Mouse (Mus musculus) bone marrow, adult 2 months (tissue): ENCODE results near the gene Triap1. TPM values are rescaled to one million over a fixed set of nuclear protein-coding genes. Genes with fewer than 3 reads are reported as not detected.
"Not testable (repeated sequence)": the region's sequence is repeated elsewhere in the genome, so short reads cannot be mapped to it uniquely, and the experiment has no call there.

Source experiments
- H3K27ac ChIP-seq: fragments of 200-500 bp; 2 replicates; pipeline ENCODE4 v1.5.1; 2012; ENCODE audit warnings: low read depth, mild to moderate bottlenecking, control low read depth, inconsistent platforms, low read length; ENCODE audit not compliant: control insufficient read depth, poor library complexity, insufficient read depth
- H3K4me1 ChIP-seq: fragments of 200-500 bp; 2 replicates; pipeline ENCODE4 v1.6.1; 2011; ENCODE audit warnings: low read length; ENCODE audit not compliant: control insufficient read depth, insufficient read depth
- H3K4me3 ChIP-seq: fragments of 200-500 bp; replicated peaks from 2 replicates; pipeline ENCODE3; 2011; ENCODE audit warnings: mild to moderate bottlenecking, low read depth, low read length, control low read depth; ENCODE audit not compliant: control insufficient read depth
- CTCF ChIP-seq: fragments of 200-500 bp; IDR thresholded peaks from 2 replicates; pipeline ENCODE4 v1.5.1; 2011; ENCODE audit warnings: low read length, control low read depth; ENCODE audit not compliant: control insufficient read depth, insufficient read depth
- POLR2A ChIP-seq: fragments of 200-500 bp; IDR thresholded peaks from 2 replicates; pipeline ENCODE4 v1.6.1; 2011; ENCODE audit warnings: low read depth, mild to moderate bottlenecking, control low read depth, low read length, borderline replicate concordance; ENCODE audit not compliant: control insufficient read depth
- WGBS: fragments of 180-500 bp; shearing (Covaris S2); methylation state at CpG from one replicate; pipeline ENCODE4 v1.1.7; 2018; 5-methylcytosine and 5-hydroxymethylcytosine counted together
- polyA plus RNA-seq: library from polyadenylated mRNA; stranded (reverse); fragments of >200 nt; gene quantifications from 2 replicates; pipeline ENCODE4 v1.2.4, GENCODE M21; 2011; ENCODE audit warnings: low replicate concordance; ENCODE audit not compliant: missing spikeins, insufficient read depth, insufficient read length

Gene Triap1
- polyA plus RNA-seq, result 13.2 and 18.3 TPM in 2 replicates

DNA sequence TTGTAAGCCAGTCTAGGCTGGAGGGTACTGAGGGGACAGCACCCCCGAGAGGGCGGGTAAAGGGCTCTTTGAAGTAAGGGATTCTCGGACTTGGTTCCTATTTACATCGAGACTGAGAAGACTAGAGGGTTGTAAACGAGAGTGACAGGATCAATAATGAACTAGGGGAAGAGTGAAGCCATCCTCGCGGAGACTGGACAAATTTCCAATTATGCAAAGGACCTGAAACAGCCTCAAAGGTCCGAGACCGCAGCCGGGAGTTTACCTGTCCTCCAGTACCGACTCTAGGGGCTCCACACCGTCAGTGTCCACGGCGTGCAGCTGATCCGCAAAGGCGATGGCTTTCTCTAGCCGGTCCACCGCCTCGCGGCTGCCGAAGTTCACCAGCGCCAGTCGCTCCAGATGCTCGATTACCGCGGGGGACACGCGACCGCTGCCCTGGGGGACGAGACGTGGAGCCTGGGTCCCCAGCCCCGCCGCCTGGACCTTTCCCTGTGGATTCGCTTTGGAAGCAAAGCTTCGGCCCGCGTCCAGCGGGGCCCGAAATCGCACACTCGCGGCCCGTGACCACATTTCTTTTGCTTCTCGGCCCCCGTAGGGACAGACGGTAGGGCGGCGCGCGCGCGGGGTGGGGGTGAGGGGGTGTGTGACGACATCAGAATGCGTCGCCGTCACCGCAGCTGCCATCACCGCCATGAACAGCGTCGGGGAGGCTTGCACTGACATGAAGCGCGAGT, at the start of gene Triap1, which contains the start of gene Gatc:
TSS of gene Triap1 (plus strand) at position 649 of the 737 bp plus-strand sequence.
TSS of gene Gatc (minus strand) at position 602 of the 737 bp plus-strand sequence.
- under 1% methylated on average over 62 of the region's 62 CpGs for WGBS
- Histone ChIP-seq H3K4me1 (peaks cover 2% of the 10 kb centered on the region), H3K27ac (peak within 1 kb of the TSS; percentile 89), H3K4me3 (peak within 1 kb of the TSS; percentile 99)
- peak; percentile 66; the same call in 1 of the 2 replicates for TF ChIP-seq POLR2A
- TF ChIP-seq CTCF, result no peak

DNA sequence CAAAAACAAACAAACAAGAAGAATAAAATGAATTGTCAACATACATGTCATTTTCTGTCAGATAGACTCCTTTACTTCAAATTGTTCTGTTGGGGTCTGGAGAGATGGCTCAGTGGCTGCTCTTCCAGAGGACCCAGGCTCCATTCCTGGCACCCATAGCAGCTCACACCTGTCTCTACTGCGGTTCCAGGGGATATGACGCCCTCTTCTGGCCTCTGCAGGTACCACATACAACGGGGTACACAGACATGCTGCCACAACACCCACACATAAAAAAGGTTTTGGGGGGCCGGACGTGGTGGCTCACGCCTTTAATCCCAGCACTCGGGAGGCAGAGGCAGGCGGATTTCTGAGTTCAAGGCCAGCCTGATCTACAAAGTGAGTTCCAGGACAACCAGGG, 46.9 kb upstream of the Triap1 start:
- H3K4me3 ChIP-seq, result no peak overlapping the region
- TF ChIP-seq POLR2A (no peak), CTCF (0 out of 2 replicates have a peak, but pooled peaks have one; percentile 28)
- 88% methylated on average over 8 of the region's 8 CpGs for WGBS
- H3K4me1 ChIP-seq, result no peaks in the 10 kb centered on the region
- no peak overlapping the region for H3K27ac ChIP-seq

DNA sequence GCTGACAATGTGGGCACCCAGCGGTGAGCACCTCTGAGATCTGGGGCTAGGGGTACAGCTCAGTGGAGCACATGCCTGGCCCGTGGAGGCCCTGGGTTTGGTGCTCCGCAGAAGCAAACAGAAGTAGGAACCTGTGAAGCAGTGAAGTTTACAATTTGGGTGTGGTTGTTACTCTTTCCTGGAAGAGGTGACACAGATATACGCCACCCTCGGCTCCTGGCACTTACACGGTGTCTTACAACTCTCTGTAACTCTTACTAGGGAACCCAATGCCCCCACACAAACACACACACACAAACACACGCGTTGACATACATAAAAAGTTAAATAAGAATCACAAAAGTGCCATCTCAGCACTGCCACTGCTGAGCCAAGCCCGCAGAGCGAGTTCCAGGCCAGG, 44.7 kb upstream of the Triap1 start:
- Histone ChIP-seq H3K4me1 (peaks cover 2% of the 10 kb centered on the region), H3K4me3 (no peak overlapping the region), H3K27ac (no peak overlapping the region)
- WGBS, result 76% methylated on average over 10 of the region's 10 CpGs
- TF ChIP-seq POLR2A (no peak), CTCF (no peak)

- Histone ChIP-seq H3K4me3 (peak overlapping the region; percentile 93), H3K4me1 (peaks cover 3% of the 10 kb centered on the region), H3K27ac (peak overlapping the region; percentile 86)
- WGBS, result under 1% methylated on average over 46 of the region's 46 CpGs
- no peak for TF ChIP-seq CTCF
- no peak for TF ChIP-seq POLR2A
Observed at GRCm38 (mm10) chr5:115300035-115300744, 40.8 kb upstream of the Triap1 start.

DNA sequence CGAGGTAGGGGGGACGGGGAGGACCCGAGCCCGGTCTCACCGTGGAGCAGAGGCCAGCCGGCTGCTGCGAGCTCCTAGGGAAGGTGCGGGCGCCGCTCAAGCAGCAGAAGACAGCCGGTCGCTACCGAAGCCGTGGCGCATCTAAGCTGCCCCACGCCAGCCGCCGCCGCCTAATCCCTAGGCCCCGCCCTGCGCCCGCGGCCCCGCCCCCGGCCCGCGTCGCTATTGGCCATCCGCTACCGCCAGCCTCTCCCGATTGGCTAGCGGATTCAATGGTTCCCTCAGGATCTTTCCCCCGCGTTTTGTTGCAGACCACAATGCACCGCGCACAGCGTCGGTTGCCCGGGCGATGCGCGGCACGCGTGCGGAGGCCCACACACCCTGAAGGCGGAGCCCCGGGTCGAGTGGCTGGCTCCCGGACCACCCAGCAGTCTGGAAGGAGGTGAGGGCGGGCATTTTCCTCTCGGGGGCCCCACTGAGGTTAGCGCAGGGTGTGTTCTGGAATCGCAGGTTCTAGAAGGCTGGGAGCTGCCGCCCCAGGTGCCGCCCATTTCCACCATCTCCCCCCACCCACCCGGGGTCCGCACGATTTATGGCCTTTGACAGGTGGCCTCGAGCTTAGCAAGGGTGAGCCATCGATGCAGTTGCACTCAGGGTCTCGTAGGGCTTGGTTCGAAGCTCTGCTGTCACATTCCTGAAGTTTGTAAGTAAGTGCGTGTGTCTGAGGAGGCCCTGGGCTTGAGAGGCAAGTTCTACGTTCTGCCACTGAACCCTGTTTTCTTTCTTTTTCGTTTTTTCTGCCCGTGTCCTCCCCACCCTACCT, 40.0 kb upstream of the Triap1 start, which contains the start of gene Dynll1:
TSS of gene Dynll1 (minus strand) at position 208 of the 823 bp plus-strand sequence.
- no peak for TF ChIP-seq CTCF
- peak; percentile 95 for TF ChIP-seq POLR2A
- Histone ChIP-seq H3K27ac (peak within 1 kb of the TSS; percentile 86), H3K4me3 (peak within 1 kb of the TSS; percentile 93), H3K4me1 (peaks cover 3% of the 10 kb centered on the region)
- under 1% methylated on average over 66 of the region's 66 CpGs for WGBS

DNA sequence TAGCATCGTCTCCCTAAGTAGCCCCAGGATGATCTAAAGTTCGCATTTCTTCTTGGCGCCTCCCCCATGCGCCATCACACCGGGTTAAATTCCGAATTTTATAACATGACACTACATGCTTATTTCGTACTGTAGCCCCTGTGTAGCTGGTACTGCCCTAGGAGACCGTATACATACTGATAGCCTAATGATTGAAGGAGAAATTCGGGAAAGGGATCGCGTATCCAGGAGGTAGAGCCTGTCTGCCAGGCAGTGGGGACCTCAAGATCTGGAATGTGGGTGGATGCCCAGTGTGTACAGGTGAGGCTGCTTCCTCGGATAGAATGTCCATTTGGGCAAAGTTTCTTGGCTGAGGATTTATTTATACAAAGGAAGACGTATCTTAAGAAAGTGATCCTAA, 39.4 kb upstream of the Triap1 start:
- Histone ChIP-seq H3K27ac (no peak overlapping the region), H3K4me1 (peaks cover 3% of the 10 kb centered on the region), H3K4me3 (peak overlapping the region; percentile 88)
- 24% methylated on average over 13 of the region's 13 CpGs for WGBS
- TF ChIP-seq CTCF (no peak), POLR2A (no peak)

DNA sequence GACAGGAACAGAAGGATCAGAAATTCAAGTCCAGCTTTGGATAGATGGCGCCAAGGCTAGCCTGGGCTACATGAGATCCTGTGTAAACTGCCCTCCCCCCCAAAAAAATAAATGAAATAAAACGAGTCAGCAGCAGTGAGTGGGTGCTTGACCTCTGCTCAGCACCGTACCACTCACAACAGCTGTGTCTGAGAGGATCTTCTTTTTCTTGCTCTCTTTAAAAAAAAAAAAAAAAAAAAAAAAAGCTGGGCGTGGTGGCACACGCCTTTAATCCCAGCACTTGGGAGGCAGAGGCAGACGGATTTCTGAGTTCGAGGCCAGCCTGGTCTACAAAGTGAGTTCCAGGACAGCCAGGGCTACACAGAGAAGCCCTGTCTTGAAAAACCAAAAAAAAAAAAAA, 38.8 kb upstream of the Triap1 start:
- 84% methylated on average over 6 of the region's 7 CpGs for WGBS
- H3K4me3 ChIP-seq, H3K27ac ChIP-seq, H3K4me1 ChIP-seq: not testable (repeated sequence)

DNA sequence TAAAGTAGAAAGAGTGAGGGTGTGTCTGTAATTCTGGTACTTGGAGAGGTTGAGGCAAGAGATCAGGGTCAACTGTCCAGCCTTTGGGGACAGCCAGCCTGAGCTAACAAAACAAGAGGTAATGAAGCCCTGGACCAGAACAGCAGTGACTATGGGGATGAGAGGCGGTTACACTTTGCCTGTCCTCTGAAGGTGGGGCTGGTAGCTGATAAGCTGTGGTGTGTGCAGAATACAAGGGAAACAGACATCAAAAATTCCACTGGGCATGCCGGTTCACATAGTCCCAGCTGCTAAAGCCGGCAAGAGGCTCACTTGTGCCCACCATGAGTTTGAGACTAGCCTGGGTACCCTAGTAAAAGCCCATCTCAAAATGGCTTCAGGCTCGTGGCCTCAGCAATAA, 28.7 kb upstream of the Triap1 start:
- peaks cover 3% of the 10 kb centered on the region; the same call in 1 of the 2 replicates for H3K4me1 ChIP-seq

More for the DNA sequence above, 28.7 kb upstream of the Triap1 start:
- H3K27ac ChIP-seq, result peak overlapping the region; percentile 45
- 39% methylated on average over 4 of the region's 4 CpGs for WGBS
- no peak overlapping the region for H3K4me3 ChIP-seq
- no peak for TF ChIP-seq CTCF
- TF ChIP-seq POLR2A, result no peak
